Mouse (Mus musculus) T-cell, adult 66 days (primary cell): ENCODE results near the gene Sp100. TPM values are rescaled to one million over a fixed set of nuclear protein-coding genes. Genes with fewer than 3 reads are reported as not detected.

Experiments
- total RNA-seq, 2 experiments: library from RNA; stranded (reverse); gene quantifications; 3 replicates in 1 of 2; 4 replicates in 1 of 2; pipeline ENCODE4 v1.2.4; 2023

Gene Sp100
- 100 to 1,000 TPM; 661 to 663 TPM for total RNA-seq

DNA sequence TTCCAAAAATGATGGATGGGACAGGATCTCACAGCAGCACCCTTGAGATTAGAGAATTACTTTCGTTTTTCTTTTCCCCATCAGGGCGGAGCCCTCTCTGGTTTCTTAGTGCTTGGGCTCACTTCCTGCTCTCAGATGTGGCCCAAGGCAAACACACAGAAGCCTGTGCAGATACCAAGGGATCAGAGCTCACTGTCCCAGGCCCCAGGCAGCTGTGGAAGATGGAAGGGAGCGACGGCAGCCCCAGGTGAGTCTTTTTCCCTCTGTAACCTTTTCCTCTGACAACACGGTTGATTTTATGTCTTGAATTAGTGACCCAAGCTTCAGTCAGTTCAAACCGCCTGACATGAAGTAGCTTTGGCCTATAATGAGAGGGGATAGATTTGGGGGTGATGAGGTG lies at the start of gene Sp100:
TSS of gene Sp100 (plus strand) at position 108 of the 400 bp plus-strand sequence.

GRCm38 (mm10) chr1:85600078-85600477 lies 49.7 kb upstream of the Sp100 start, which contains the start of gene Sp140:
TSS of gene Sp140 (plus strand) at chr1:85600378.

Other genes starting within 250 kb of the Sp100 start
- not detected for gene G530012D18Rik, start 74.3 kb upstream of the Sp100 start, total RNA-seq
- 100 to 1,000 TPM; 140 to 144 TPM for gene Sp110, start 51.2 kb upstream of the Sp100 start, total RNA-seq
- 10 to 100 TPM; 47.7 to 53.4 TPM for gene Sp140, start 49.6 kb upstream of the Sp100 start, total RNA-seq
- 10 to 100 TPM; 26.2 to 32.2 TPM for gene A630001G21Rik, start 128.7 kb downstream of the Sp100 start, total RNA-seq
- gene Cab39, start 143.5 kb downstream of the Sp100 start, total RNA-seq: 100 to 1,000 TPM; 125 to 130 TPM
- gene Itm2c, start 244.3 kb downstream of the Sp100 start, total RNA-seq: 10 to 100 TPM; 75.4 to 84.5 TPM